Mouse (Mus musculus) monocyte, adult 2 months (primary cell): ENCODE measurements around the gene Tle3.

Source experiments
- DNase-seq, 2 experiments: peaks; one replicate each; pipeline ENCODE4 v3.0.0; 2022; ENCODE audit warnings: low spot score in 2 of 2, low read depth in 1 of 2

Tle3 gene

DNA sequence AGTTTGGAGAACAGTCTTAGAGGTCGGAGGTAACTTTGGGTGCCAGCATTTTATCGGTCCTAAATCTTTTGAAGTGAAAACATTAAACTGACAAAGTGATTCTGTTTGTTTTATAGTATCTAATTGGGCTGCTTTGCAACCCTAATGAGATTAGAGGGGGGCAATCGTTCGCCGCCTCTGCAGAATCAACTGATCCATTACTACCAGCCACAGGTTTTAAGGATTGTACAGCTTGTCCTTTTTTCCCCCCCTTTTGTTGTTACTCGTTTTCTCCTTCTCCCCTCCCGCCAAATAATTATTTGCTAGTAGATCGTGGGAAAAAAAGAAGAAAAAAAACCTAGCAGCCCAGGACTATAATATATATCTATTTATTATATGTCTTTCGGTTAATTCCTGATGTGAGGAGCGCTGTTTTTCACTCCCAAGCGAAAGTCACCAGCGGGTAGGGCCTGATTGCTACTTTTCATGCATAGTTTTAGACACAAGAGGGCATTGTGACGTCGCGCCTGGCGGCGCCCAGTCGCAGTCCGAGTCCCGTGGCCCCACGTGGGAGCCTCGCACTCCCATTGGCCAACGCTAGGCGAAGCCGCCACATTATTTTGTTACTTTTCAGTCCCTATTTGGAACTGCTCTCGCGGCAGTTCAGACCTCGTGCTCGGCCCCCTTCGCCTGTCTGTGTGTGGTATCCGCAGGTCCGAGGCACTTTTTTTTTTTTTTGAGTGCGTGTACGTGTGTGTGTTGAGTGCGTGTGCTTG, at the start of gene Tle3:
TSS of gene Tle3 (plus strand) at position 612 of the 755 bp plus-strand sequence.
- DNase-seq, result peak; percentile 94 to 96

DNA sequence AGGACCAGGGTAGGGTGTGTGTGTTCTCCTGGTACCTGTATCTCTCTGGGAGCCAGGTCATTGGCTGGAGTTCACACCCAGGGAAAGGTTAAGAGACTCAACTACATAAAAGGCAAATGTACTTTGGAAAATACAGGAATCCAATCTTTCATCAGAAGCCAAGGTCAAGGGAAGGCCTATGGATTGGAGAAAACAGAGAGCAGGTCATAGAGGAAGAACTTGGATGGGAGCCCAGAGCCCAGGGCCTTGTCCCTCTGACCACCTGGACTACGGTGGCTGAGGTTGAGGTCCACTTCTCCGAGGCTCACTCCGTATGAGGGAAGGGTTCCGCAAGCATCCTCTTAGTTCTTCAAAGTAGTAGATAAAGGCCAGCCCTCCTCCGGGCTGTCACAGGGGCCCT, 48.9 kb upstream of the Tle3 start:
- DNase-seq, result no peak

DNA sequence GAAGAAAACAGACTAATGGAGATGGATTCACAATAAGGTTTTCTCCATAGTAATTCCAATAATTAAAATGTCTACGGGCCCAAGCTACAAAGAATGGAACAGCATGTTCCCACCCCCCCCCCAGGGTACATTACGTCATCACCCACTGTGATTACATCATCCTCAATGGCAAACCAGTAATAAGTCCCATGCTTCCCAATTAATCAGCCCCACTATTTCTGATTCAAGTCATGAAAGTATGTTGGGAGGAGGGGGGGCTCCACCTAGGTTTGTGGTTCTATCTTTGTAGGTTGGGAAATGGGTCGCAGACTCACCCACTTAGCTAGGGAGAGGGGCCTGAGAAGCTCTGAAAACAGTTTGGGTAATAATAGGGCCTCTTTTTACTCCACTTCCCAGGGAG, 48.3 kb upstream of the Tle3 start:
- DNase-seq, result no peak

DNA sequence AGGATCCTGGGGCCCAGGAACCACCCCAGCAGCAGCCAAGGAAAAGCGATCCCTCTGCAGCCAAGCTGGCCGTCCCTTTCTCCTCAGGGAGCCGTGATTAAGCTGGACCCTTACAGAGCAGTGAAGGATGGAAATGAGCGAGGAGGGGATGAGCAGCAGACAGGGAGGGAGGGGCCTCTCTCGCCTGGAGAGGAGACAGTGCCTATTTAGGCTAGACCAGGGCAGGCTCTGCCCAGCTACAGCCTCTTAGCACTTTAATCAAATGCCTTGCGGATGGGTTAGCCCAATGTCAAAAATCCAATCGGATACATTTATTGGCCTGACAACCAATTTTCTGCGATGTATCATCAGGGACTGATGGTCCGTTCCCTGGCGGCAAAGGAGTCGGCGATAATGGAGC, 47.8 kb upstream of the Tle3 start:
- no peak for DNase-seq

DNA sequence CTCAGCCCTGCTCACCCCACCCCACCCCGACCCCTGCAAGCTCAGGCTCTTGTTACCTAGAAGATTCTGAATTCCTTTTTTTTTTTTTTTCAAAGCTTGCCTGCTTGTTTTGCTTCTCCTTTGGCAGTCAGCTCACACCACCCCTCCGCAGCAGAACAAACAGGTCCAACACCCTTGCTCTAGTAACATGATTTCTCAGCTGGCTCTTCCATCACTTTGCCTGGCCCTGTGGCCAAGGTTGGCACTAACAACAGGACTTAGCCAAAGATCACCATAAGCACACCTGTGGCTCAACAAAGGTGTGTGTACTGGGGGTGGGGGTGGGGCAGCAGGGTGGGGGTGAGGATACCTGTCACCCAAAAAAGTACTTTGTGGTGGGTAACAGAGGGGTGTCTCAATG, 47.2 kb upstream of the Tle3 start:
- no peak for DNase-seq

DNA sequence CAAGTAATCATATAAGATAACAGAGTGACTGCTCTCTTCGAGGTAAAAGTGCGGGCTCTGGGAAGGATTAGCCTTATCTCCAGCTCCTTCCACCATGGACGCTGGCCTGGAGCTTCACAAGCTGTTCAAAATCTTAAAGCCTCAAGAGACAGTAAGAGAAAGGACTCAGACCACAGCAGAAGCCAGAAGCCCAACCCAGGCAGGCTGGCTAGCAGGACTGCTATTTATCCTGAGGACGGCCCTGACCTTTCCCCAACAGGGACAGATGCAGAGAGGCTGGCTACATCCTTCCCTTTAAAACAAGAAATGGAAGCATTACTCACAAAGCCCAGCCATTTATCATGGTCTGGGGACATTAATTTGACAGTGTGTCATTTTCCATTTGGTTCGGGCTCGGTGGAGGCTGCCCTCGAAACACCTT, 46.2 kb upstream of the Tle3 start:
- no peak for DNase-seq

DNA sequence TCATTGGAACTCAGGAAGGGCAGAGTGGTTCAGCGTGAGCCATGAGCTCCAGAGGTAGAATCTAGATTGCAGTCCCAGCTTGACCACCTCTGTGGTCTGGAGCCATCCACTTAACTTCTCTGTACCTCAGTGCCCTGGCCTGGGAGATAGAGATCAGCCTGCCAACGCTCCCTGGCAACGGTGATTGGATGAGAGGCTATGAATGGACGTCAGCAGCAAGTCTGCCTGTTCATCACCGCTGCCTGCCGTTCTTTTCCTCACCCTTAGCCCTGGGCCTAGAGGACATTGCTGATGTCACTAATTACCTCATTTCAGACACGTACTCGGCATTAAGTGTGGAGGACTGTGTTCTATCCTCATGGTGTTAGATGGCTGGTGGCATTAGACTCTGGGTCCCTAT, 45.2 kb upstream of the Tle3 start:
- no peak for DNase-seq

DNA sequence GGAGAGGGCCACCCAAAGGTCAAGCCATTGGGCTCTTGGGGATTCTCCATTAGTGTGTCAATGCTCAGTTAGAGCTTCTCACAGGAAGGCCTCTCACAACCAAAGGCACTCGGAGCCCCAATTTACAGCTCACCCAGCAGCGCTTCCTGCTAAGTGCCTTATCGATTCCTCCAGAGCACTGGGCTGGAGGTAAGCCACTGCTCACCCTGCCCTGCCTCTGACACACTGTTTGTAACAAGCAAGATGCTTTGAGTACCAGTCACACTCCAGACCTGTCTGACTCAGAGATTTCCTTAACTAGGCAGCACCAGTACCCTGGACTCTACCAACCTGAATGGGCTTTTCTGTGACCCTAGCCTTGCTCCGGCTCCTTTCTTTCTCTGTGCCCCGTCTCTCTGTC, 44.0 kb upstream of the Tle3 start:
- no peak for DNase-seq

DNA sequence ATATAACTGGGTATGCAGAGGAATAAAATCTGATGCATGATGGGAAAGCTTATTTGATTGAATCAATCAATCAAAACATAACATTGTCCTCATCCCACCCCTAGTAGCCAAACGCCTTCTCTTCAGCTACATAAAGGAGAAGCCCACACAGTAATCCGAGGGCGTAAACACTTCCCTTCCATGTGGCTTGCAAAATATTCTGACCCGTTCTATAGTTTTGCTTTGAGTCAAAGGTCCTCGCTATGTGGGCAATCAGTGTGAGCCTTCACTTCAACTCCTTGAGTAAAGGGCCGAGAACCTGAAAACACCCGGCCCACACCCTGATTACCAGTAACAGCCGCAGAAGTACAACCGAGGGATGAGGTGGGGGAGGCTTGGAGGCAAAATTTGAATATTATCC, 41.4 kb upstream of the Tle3 start:
- DNase-seq, result no peak

DNA sequence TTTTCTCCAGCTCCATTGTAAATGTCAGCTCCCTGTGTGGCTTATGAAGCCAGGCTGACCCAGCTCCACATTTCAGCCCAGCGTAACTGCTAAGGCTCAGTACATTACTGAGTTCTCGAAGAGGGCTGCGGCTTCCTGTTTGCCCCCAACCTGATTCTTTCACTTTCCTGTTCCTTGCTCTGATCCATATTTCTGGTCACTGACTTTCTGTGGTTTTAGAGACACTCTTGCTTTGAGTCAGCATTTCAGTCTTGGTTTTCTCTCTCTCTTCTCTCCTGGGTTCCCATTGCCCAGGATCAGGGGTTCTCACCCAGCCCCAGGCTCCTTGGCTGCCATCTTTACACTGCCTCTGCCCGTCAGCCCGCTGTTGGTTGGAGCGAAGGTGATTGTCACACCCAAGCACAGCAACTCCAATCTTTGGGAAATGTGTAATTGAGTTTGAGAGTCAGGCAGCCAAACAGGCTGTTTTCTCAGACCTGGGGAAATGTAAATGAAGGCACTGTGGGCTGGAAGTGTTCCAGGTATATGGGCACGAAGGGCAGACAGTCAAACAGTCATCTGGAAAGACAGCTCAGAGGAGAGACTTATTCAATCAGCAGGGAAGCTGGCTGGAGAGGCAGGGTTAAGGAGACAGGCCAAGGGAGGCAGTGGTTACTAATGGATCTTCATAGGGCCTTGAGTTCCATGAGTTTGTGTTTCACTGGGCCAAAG, 39.8 kb upstream of the Tle3 start:
- DNase-seq, result no peak

DNA sequence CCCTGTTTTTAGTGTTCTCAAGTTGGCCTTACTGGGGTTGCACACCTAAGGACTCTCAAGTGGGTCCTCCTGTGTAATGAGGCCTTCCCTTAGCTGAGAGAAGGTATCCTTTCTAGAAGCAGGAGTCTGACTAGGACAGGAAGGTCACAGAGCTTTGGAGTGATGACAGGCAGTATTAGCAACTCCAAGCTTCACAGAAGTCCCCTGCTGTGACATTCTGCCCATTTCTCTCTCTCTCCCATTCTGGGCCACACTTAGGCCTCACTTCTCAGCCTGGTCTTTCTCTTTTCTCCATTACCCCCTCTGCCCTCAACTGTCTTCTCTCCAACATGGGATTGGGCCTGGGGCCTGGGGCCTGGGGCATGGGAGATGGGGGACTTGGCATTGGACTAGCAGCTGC, 36.0 kb upstream of the Tle3 start:
- no peak for DNase-seq

DNA sequence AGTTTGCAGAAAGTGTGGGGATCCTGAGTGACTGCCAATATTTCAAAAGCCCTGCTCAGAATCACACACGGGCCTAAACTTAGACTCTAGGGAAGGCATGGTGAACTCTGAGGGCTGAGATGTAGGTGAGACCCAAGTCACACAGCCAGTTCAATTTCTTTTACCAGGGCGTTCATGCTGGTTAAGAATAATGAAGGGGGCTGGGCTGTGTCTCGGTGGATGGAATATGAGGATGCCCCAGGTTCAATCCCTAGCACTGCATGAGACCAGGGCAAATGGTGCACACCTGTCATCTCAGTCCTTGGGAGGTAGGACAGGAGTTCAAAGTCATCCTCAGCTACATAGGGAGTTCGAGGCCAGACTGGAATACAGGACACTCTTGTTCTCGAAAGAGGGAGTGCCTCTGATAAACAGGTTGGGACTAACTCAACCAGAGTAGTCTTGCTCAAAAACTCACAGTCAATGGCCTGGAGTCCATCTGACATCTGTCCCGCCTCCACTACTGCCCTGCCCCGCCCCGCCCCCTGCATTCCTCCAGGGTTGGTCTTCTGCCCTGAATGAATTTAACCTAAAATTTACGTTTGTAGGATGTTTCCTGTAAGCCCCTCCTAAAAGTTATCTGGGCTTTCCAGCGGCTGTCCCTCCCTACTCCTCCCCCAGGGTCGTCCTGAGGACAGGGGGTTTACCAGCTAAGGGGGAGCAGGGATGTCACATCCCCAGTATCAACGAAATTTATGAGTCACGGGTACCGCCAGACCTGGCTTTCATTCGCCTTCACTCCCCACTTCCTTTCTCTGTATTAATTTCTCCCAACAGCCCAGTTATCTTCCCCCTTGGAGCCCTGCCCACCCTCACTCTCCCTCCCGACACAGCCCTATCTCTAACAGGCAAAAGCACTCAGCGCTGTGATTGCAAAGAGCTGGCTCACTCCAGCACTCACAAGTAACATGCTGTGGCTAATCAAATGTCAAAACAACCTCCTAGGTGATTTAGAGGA, 35.3 kb upstream of the Tle3 start:
- peak in 1 of 2 experiments; percentile 13 for DNase-seq

DNA sequence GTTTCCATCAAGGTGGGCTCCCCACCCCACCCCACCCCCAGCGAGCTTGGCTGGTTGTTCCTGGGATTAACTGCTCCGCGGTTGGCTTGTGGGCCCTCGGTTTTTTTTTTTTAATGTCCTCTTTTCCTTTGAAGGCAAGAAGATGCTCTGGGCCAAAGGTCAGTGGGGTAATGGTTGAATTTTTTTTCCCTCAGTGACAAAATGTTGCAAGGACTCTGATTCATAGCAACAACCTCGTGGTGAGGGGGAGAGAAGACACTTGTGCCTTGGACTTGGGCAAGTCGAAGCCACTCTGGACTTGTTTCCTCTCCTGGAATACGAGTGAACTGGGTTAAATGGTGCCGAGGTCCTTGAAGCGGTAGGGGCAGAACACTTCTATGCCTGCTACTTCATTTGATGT, 34.5 kb upstream of the Tle3 start:
- no peak for DNase-seq

DNA sequence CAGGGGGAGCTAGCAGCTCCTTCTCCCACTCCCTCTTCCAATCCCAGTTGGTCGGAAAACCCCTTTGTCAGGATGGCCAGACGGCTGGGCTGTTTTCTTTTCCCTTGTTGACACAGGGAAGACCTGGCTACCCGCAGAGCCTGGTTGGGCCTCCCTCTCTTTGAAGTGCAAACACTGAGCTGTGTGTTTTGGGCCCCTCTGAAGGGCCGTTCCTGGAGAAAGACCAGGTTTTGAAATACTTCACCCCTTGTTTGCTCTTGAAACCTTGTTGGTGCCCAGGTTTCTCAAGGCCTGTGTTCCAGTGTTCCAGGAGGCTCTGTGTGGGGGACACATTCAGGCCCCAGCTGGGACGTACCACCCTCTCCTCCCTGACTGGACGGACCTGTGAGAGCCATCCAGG, 32.9 kb upstream of the Tle3 start:
- no peak for DNase-seq

DNA sequence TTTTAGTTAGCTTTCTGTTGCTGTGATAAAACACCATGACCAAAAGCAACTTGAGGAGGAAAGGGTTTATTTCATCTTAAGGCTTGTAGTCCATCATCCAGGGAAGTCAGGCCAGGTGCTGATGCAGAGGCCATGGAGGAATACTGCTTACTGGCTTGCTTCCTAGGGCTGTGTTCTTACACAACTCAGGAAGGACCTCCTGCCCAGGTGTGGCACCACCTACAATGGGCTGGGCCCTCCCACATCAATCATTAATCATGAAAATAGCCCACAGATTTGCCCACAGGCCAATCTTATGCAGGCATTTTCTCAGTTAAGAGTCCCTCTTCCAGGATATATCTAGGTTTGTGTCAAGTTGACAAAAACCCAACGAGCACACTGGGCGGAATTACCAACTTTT, 31.8 kb upstream of the Tle3 start:
- no peak for DNase-seq

DNA sequence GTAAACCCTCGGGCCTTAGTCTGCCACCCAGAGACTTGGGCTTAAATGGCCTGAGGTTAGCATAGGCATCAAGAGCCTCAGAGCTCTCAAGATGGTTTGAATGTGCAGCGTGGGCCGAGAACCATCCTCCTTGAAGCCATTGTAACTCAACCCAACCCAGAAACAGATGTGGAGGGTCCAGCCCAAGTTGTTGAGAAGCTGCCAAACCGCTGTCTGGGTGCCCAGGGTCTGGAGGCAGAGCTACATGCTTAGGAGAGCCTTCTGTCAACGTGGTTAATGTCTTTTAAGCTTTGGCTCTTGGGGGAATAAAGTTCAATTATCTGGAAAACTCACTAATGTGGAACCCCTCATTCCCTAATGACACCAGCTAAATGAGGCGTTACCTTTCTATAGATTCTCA, 29.9 kb upstream of the Tle3 start:
- DNase-seq, result no peak

DNA sequence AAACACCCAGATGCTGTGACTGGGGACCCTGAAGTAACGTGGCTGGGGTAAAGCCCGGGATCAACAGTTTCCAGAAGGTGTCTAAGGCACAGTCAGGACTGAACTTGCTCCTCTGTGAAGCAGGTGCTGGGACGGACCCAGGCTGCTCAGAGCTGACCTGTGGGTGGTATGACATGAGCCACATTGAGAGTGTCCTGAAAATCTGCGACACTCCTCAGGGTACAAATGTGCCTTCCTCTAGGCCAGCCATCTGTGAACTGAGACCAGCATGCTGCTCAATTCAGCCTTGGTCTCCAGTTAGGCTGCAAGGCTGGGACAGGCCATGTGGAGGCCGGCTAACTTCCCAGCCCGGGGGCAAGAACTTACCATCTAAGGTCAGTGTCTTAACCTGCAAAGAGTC, 27.5 kb upstream of the Tle3 start:
- DNase-seq, result no peak

DNA sequence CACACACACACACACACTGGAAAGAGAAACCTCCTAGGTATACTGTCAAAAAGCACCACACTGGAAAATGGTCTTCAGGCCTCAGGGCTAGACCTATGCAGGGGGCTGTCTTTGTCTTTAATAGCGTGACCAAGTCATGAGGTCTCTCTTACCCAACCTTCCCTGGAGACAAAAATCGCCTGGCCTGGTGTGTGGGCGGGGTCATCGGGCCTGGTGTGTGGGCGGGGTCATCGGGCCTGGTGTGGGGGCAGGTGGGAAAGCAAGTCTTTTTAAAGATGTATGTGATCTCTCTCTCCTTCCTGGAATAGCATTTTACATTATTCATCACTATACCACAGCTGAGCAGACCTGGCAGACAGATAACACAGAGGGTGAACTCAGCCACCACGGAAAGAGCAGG, 25.2 kb upstream of the Tle3 start:
- no peak for DNase-seq

DNA sequence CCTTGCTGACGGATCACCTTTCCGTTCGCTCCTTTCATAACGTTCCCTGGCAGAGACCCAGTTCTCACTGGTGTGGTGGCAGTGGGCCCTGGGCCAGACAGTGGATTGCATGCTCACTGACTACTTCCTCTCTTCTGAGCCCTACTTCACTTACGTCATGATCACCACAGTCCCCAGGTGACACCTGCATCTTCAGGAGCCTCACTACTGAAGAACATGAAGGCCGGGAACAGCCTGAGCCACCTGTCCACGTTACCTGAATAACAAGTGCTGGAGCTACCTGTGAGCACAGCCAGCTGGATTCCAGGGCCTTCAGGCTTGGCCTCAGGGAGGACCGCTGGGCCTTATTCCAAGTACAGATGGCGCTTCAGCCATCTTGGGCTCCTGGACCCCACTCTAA, 24.1 kb upstream of the Tle3 start:
- DNase-seq, result no peak

DNA sequence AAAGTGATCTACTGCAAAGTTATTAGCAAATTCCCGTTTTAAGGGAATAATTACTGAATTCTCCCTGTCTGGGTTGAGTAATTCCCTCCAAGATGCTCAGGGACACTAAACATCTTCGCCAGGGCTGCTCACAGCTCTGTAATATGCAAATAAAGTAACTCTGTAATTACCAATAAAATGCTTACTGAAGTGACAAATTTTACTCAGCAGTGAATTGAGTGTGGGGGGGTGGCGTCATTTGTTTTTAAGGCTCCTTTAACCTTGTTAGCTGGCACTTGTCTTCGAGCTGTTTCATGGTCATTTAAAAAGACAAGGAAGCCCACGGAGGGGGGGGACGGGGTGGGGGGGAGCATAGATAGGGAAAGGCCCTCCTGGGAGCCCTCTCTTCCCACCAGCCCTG, 23.6 kb upstream of the Tle3 start:
- no peak for DNase-seq

DNA sequence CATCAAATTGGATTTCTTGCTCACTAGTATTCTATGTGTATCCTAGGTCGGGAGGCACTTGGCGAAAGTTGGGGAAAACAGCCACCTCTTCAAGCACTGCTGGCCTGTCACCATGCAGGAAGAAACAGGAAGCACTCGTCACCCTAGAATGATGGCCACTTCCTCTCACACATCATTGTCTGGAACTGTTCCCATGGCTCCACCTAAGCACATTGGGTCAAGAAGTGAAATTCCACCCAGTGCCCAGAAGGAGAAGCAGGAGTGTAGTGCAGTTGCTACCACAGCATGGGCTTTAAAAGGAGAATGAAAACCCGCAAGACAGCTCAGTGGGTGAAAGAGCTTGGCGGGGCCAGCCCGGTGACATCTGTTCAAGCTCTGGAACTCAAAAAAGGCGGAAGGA, 22.5 kb upstream of the Tle3 start:
- peak; percentile 71 to 79 for DNase-seq

DNA sequence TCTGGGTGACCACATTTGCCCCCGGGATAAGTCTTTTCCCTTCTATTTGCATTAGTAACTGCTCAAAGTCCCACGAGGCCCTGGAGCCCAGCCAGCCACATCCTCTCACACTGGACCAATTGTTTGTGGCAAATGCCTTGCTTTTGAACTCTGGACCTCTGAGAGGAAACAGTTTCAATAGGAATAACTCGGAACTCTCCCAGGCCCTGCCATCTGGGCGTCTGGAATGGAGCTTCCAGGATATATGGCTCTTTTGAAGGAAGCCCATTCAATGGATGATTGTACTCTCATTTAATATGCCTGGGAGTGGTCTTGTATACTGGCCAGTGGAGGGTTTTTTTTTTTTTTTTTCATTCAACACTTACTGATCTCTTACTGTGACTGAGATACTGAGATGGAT, 21.0 kb upstream of the Tle3 start:
- no peak for DNase-seq
